ENCODE assay signal across 8 mouse cellular contexts in the genomic region with DNA sequence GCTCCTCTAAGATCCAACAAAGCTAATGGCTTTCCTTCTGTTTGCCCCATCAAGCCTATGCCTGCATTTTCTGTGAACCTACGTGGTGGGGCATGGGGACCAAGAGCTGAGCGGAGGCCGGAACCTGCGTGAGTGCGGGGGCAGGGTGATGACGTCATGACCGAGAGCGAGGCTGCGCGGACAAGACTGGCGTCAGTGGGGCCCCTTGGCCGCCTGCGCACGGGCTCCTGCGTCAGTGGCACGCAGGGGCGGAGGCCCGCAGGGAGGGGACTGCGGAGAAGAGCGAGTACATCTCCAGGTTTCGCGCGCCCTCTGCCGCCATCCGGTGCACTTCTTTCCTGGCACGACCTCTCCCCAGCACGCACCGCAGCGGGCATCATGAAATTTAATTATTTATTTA. TPM values are rescaled to one million over a fixed set of nuclear protein-coding genes. Genes with fewer than 3 reads are reported as not detected.
A peak's percentile ranks its signal among the peaks of the same experiment; 100 is the strongest.
DNase-seq lines count a peak whose midpoint lies in the region; ATAC-seq and TF ChIP-seq lines count a peak whose summit lies in the region.

No protein-coding gene starts in this region.

- under 1% methylated on average over 29 of the region's 29 CpGs for WGBS in forebrain, embryonic 12.5 days
- WGBS in heart, postnatal 0 days: 0% methylated on average over 26 of the region's 29 CpGs
- 0% methylated on average over 29 of the region's 29 CpGs for WGBS in liver, embryonic 16.5 days (ENCODE audit: insufficient replicate concordance)
- WGBS in neural tube, embryonic 12.5 days: 1% methylated on average over 29 of the region's 29 CpGs
- under 1% methylated on average over 29 of the region's 29 CpGs for WGBS in stomach, postnatal 0 days

- peak; percentile 55; the same call in 1 of the 2 replicates for TF ChIP-seq EP300 in ES-Bruce4 (IDR thresholded peaks at IDR 0.05; ENCODE audit: insufficient read depth, low read depth, low read length)
- 0 out of 2 replicates have a peak, but pooled peaks have one; percentile 66 for TF ChIP-seq EP300 in heart, postnatal 0 days (IDR thresholded peaks at IDR 0.05; ENCODE audit: low read depth)
- no peak for TF ChIP-seq EP300 in stomach, postnatal 0 days (optimal IDR thresholded peaks at IDR 0.05)

- no peak for TF ChIP-seq POLR2A in ES-Bruce4 (IDR thresholded peaks at IDR 0.05; ENCODE audit: insufficient read depth, low read length)

- peak overlapping the region; percentile 3; the same call in 1 of the 2 replicates for H3K27ac ChIP-seq in ES-Bruce4 (ENCODE audit: insufficient read depth, low read length)
- H3K27ac ChIP-seq in forebrain, embryonic 12.5 days: peak overlapping the region; percentile 82
- H3K27ac ChIP-seq in heart, postnatal 0 days (ENCODE audit: low read depth): peak overlapping the region; percentile 81
- peak overlapping the region; percentile 87 for H3K27ac ChIP-seq in liver, embryonic 16.5 days (ENCODE audit: low read length)
- peak overlapping the region; percentile 27; the same call in 1 of the 2 replicates for H3K27ac ChIP-seq in neural tube, embryonic 12.5 days
- peak overlapping the region; percentile 93 for H3K27ac ChIP-seq in stomach, postnatal 0 days (replicated peaks)

- peak overlapping the region; percentile 59 for H3K4me3 ChIP-seq in ES-Bruce4 (ENCODE audit: low read depth, low read length)
- peak overlapping the region; percentile 65 for H3K4me3 ChIP-seq in forebrain, embryonic 12.5 days (replicated peaks)
- H3K4me3 ChIP-seq in heart, postnatal 0 days (ENCODE audit: low read depth, low read length): peak overlapping the region; percentile 64
- peak overlapping the region; percentile 75 for H3K4me3 ChIP-seq in liver, embryonic 16.5 days (ENCODE audit: low read depth, low read length)
- peak overlapping the region; percentile 67 for H3K4me3 ChIP-seq in neural tube, embryonic 12.5 days
- H3K4me3 ChIP-seq in stomach, postnatal 0 days (ENCODE audit: low read depth, low read length): peak overlapping the region; percentile 75; the same call in 1 of the 2 replicates

- no peaks in the 10 kb centered on the region for H3K27me3 ChIP-seq in ES-Bruce4 (ENCODE audit: control insufficient read depth, insufficient read depth, low read length, poor library complexity, severe bottlenecking)
- peaks cover 27% of the 10 kb centered on the region for H3K27me3 ChIP-seq in forebrain, embryonic 12.5 days
- H3K27me3 ChIP-seq in heart, postnatal 0 days (ENCODE audit: control insufficient read depth, insufficient read depth, low read length): peaks cover 22% of the 10 kb centered on the region; the same call in 1 of the 2 replicates
- peaks cover 42% of the 10 kb centered on the region for H3K27me3 ChIP-seq in liver, embryonic 16.5 days (ENCODE audit: control insufficient read depth, insufficient read depth, low read depth, low read length)
- H3K27me3 ChIP-seq in neural tube, embryonic 12.5 days (replicated peaks): peaks cover 21% of the 10 kb centered on the region
- no peaks in the 10 kb centered on the region for H3K27me3 ChIP-seq in stomach, postnatal 0 days (ENCODE audit: control insufficient read depth, insufficient read depth, low read length)

- no peaks in the 10 kb centered on the region for H3K4me1 ChIP-seq in ES-Bruce4 (ENCODE audit: control insufficient read depth, insufficient read depth, low read length)
- H3K4me1 ChIP-seq in forebrain, embryonic 12.5 days: peaks cover 82% of the 10 kb centered on the region
- peaks cover 33% of the 10 kb centered on the region for H3K4me1 ChIP-seq in heart, postnatal 0 days (ENCODE audit: control insufficient read depth, insufficient read depth)
- peaks cover 78% of the 10 kb centered on the region for H3K4me1 ChIP-seq in liver, embryonic 16.5 days (ENCODE audit: control insufficient read depth, low read depth, low read length)
- H3K4me1 ChIP-seq in neural tube, embryonic 12.5 days: peaks cover 69% of the 10 kb centered on the region
- peaks cover 8% of the 10 kb centered on the region; the same call in 1 of the 2 replicates for H3K4me1 ChIP-seq in stomach, postnatal 0 days (replicated peaks; ENCODE audit: control insufficient read depth, insufficient read depth)

- peak; percentile 51 for ATAC-seq in forebrain, embryonic 12.5 days (ENCODE audit: low FRiP score)
- peak; percentile 78 for ATAC-seq in heart, postnatal 0 days (ENCODE audit: insufficient read depth, low read depth)
- peak; percentile 75 for ATAC-seq in liver, embryonic 16.5 days (ENCODE audit: low read depth)
- ATAC-seq in neural tube, embryonic 12.5 days (ENCODE audit: low FRiP score, low read depth): peak; percentile 57
- peak; percentile 75 for ATAC-seq in stomach, postnatal 0 days (ENCODE audit: low FRiP score, low TSS enrichment)

- peak; percentile 70 for TF ChIP-seq CTCF in ES-Bruce4 (IDR thresholded peaks at IDR 0.05; ENCODE audit: low read depth, low read length)
- TF ChIP-seq CTCF in heart, postnatal 0 days (IDR thresholded peaks at IDR 0.05; ENCODE audit: low read depth): peak; percentile 64
- peak; percentile 78 for TF ChIP-seq CTCF in stomach, postnatal 0 days (IDR thresholded peaks at IDR 0.05; ENCODE audit: low read depth)

- peaks cover 17% of the 10 kb centered on the region for H3K36me3 ChIP-seq in ES-Bruce4 (ENCODE audit: control insufficient read depth, insufficient read depth, low read length, poor library complexity, severe bottlenecking)
- H3K36me3 ChIP-seq in forebrain, embryonic 12.5 days (replicated peaks): peaks cover 31% of the 10 kb centered on the region
- peaks cover 28% of the 10 kb centered on the region for H3K36me3 ChIP-seq in heart, postnatal 0 days (replicated peaks; ENCODE audit: control insufficient read depth, insufficient read depth, low read length)
- peaks cover 16% of the 10 kb centered on the region for H3K36me3 ChIP-seq in liver, embryonic 16.5 days (ENCODE audit: control insufficient read depth, insufficient read depth)
- H3K36me3 ChIP-seq in neural tube, embryonic 12.5 days: peaks cover 29% of the 10 kb centered on the region
- H3K36me3 ChIP-seq in stomach, postnatal 0 days (ENCODE audit: control insufficient read depth, insufficient read depth, low read length): peaks cover 10% of the 10 kb centered on the region; the same call in 1 of the 2 replicates

- peak overlapping the region; percentile 23 for H3K9ac ChIP-seq in ES-Bruce4 (ENCODE audit: low read depth, poor library complexity, severe bottlenecking)
- H3K9ac ChIP-seq in forebrain, embryonic 12.5 days: peak overlapping the region; percentile 51
- no peak overlapping the region for H3K9ac ChIP-seq in heart, postnatal 0 days (replicated peaks; ENCODE audit: low read depth, low read length)
- peak overlapping the region; percentile 67 for H3K9ac ChIP-seq in liver, embryonic 16.5 days (ENCODE audit: low read depth, low read length)
- H3K9ac ChIP-seq in neural tube, embryonic 12.5 days: 0 out of 2 replicates have a peak overlapping the region, but pooled peaks have one; percentile 33
- H3K9ac ChIP-seq in stomach, postnatal 0 days (ENCODE audit: low read length): peak overlapping the region; percentile 43; the same call in 1 of the 2 replicates

- peak; percentile 92 for DNase-seq in c-Kit-positive CD71-positive TER-119-positive erythroid progenitor cells, embryonic 14.5 days (ENCODE audit: low spot score)
- DNase-seq in heart, postnatal 0 days (ENCODE audit: low spot score): peak; percentile 96
- DNase-seq in kidney, postnatal 4 days: peak; percentile 94 to 96
- peak; percentile 95 for DNase-seq in stomach, postnatal 0 days (ENCODE audit: low spot score)

- no peaks in the 10 kb centered on the region for H3K9me3 ChIP-seq in ES-Bruce4 (replicated peaks; ENCODE audit: control insufficient read depth, insufficient read depth, low read length, poor library complexity, severe bottlenecking)
- no peaks in the 10 kb centered on the region for H3K9me3 ChIP-seq in forebrain, embryonic 12.5 days
- H3K9me3 ChIP-seq in heart, postnatal 0 days (replicated peaks; ENCODE audit: control insufficient read depth, low read length): no peaks in the 10 kb centered on the region
- no peaks in the 10 kb centered on the region for H3K9me3 ChIP-seq in liver, embryonic 16.5 days (replicated peaks; ENCODE audit: control insufficient read depth, low read length)
- no peaks in the 10 kb centered on the region for H3K9me3 ChIP-seq in neural tube, embryonic 12.5 days
- no peaks in the 10 kb centered on the region for H3K9me3 ChIP-seq in stomach, postnatal 0 days (ENCODE audit: control insufficient read depth, low read length)

- H3K4me2 ChIP-seq in forebrain, embryonic 12.5 days: peak overlapping the region; percentile 89
- H3K4me2 ChIP-seq in heart, postnatal 0 days (ENCODE audit: low read depth, low read length): peak overlapping the region; percentile 60
- H3K4me2 ChIP-seq in liver, embryonic 16.5 days (ENCODE audit: low read depth, low read length): peak overlapping the region; percentile 72
- H3K4me2 ChIP-seq in neural tube, embryonic 12.5 days (replicated peaks): peak overlapping the region; percentile 88
- peak overlapping the region; percentile 49 for H3K4me2 ChIP-seq in stomach, postnatal 0 days (replicated peaks; ENCODE audit: low read depth)

RNA-seq across cellular contexts. Expression of gene Cbarp, which starts 0.6 kb away (rescaled TPM):
- 29.8 and 33.4 TPM in 2 replicates for polyA plus RNA-seq in ES-Bruce4 (2011; ENCODE audit: insufficient read depth, insufficient read length, low read depth, missing spikeins)
- 13.2 and 13.8 TPM in 2 replicates for polyA plus RNA-seq in forebrain, embryonic 12.5 days (2016; fragmentation: Nextera tagmentation; extraction: Ambion mirVana)
- total RNA-seq in heart, postnatal 0 days (2014; rRNA removed; ENCODE audit: low replicate concordance): 2.8 and 5.9 TPM in 2 replicates
- 1.0 and 1.1 TPM in 2 replicates for polyA plus RNA-seq in heart, postnatal 0 days (2015; fragmentation: Nextera tagmentation; extraction: Ambion mirVana)
- 0.44 and 0.65 TPM in 2 replicates for polyA plus RNA-seq in liver, embryonic 16.5 days (2015; fragmentation: Nextera tagmentation; extraction: Ambion mirVana)
- 26.5 and 27.3 TPM in 2 replicates for polyA plus RNA-seq in neural tube, embryonic 12.5 days (2016; fragmentation: Nextera tagmentation; extraction: Ambion mirVana)
- polyA plus RNA-seq in stomach, postnatal 0 days (2015; fragmentation: Nextera tagmentation; extraction: Ambion mirVana): 4.2 and 4.3 TPM in 2 replicates

RNA-seq across cellular contexts. Expression of gene Atp5d, which starts 2.8 kb away (rescaled TPM):
- polyA plus RNA-seq in ES-Bruce4 (2011; ENCODE audit: insufficient read depth, insufficient read length, low read depth, missing spikeins): 242 and 255 TPM in 2 replicates
- polyA plus RNA-seq in forebrain, embryonic 12.5 days (2016; fragmentation: Nextera tagmentation; extraction: Ambion mirVana): 405 and 428 TPM in 2 replicates
- 970 and 972 TPM in 2 replicates for total RNA-seq in heart, postnatal 0 days (2014; rRNA removed; ENCODE audit: low replicate concordance)
- 1,858 and 1,876 TPM in 2 replicates for polyA plus RNA-seq in heart, postnatal 0 days (2015; fragmentation: Nextera tagmentation; extraction: Ambion mirVana)
- 288 and 309 TPM in 2 replicates for polyA plus RNA-seq in liver, embryonic 16.5 days (2015; fragmentation: Nextera tagmentation; extraction: Ambion mirVana)
- polyA plus RNA-seq in neural tube, embryonic 12.5 days (2016; fragmentation: Nextera tagmentation; extraction: Ambion mirVana): 396 and 422 TPM in 2 replicates
- polyA plus RNA-seq in stomach, postnatal 0 days (2015; fragmentation: Nextera tagmentation; extraction: Ambion mirVana): 679 and 705 TPM in 2 replicates

RNA-seq across cellular contexts. Expression of gene Midn, which starts 6.8 kb away (rescaled TPM):
- 67.4 and 73.2 TPM in 2 replicates for polyA plus RNA-seq in ES-Bruce4 (2011; ENCODE audit: insufficient read depth, insufficient read length, low read depth, missing spikeins)
- polyA plus RNA-seq in forebrain, embryonic 12.5 days (2016; fragmentation: Nextera tagmentation; extraction: Ambion mirVana): 45.0 and 50.3 TPM in 2 replicates
- 100 and 122 TPM in 2 replicates for total RNA-seq in heart, postnatal 0 days (2014; rRNA removed; ENCODE audit: low replicate concordance)
- polyA plus RNA-seq in heart, postnatal 0 days (2015; fragmentation: Nextera tagmentation; extraction: Ambion mirVana): 12.4 and 15.8 TPM in 2 replicates
- polyA plus RNA-seq in liver, embryonic 16.5 days (2015; fragmentation: Nextera tagmentation; extraction: Ambion mirVana): 2.3 and 2.6 TPM in 2 replicates
- polyA plus RNA-seq in neural tube, embryonic 12.5 days (2016; fragmentation: Nextera tagmentation; extraction: Ambion mirVana): 40.8 and 45.1 TPM in 2 replicates
- polyA plus RNA-seq in stomach, postnatal 0 days (2015; fragmentation: Nextera tagmentation; extraction: Ambion mirVana): 8.5 and 9.6 TPM in 2 replicates

RNA-seq across cellular contexts. Expression of gene Cirbp, which starts 24.5 kb away (rescaled TPM):
- 51.9 and 58.2 TPM in 2 replicates for polyA plus RNA-seq in ES-Bruce4 (2011; ENCODE audit: insufficient read depth, insufficient read length, low read depth, missing spikeins)
- polyA plus RNA-seq in forebrain, embryonic 12.5 days (2016; fragmentation: Nextera tagmentation; extraction: Ambion mirVana): 224 and 240 TPM in 2 replicates
- total RNA-seq in heart, postnatal 0 days (2014; rRNA removed; ENCODE audit: low replicate concordance): 121 and 163 TPM in 2 replicates
- polyA plus RNA-seq in heart, postnatal 0 days (2015; fragmentation: Nextera tagmentation; extraction: Ambion mirVana): 208 and 330 TPM in 2 replicates
- 13.8 and 14.2 TPM in 2 replicates for polyA plus RNA-seq in liver, embryonic 16.5 days (2015; fragmentation: Nextera tagmentation; extraction: Ambion mirVana)
- polyA plus RNA-seq in neural tube, embryonic 12.5 days (2016; fragmentation: Nextera tagmentation; extraction: Ambion mirVana): 262 and 273 TPM in 2 replicates
- polyA plus RNA-seq in stomach, postnatal 0 days (2015; fragmentation: Nextera tagmentation; extraction: Ambion mirVana): 237 and 244 TPM in 2 replicates

RNA-seq across cellular contexts. Expression of gene Stk11, which starts 25.6 kb away (rescaled TPM):
- polyA plus RNA-seq in ES-Bruce4 (2011; ENCODE audit: insufficient read depth, insufficient read length, low read depth, missing spikeins): 70.3 and 91.6 TPM in 2 replicates
- polyA plus RNA-seq in forebrain, embryonic 12.5 days (2016; fragmentation: Nextera tagmentation; extraction: Ambion mirVana): 20.8 and 23.2 TPM in 2 replicates
- 40.3 and 57.4 TPM in 2 replicates for total RNA-seq in heart, postnatal 0 days (2014; rRNA removed; ENCODE audit: low replicate concordance)
- 10.6 and 10.8 TPM in 2 replicates for polyA plus RNA-seq in heart, postnatal 0 days (2015; fragmentation: Nextera tagmentation; extraction: Ambion mirVana)
- polyA plus RNA-seq in liver, embryonic 16.5 days (2015; fragmentation: Nextera tagmentation; extraction: Ambion mirVana): 13.2 and 14.4 TPM in 2 replicates
- polyA plus RNA-seq in neural tube, embryonic 12.5 days (2016; fragmentation: Nextera tagmentation; extraction: Ambion mirVana): 17.4 and 23.9 TPM in 2 replicates
- 10.3 and 11.2 TPM in 2 replicates for polyA plus RNA-seq in stomach, postnatal 0 days (2015; fragmentation: Nextera tagmentation; extraction: Ambion mirVana)

Comparison
In these comparisons a context has a peak if more than half of its experiments do, and no peak if none do; other contexts are left out.
1. Peak in every context shown above with its lines: DNase-seq, ATAC-seq, H3K4me3 ChIP-seq and H3K27ac ChIP-seq.
2. H3K27ac ChIP-seq: peak in every context shown above with its lines; median percentile 93 in stomach, postnatal 0 days; 87 in liver, embryonic 16.5 days; 82 in forebrain, embryonic 12.5 days; 81 in heart, postnatal 0 days; 27 in neural tube, embryonic 12.5 days; 3 in ES-Bruce4.